Comparison of ENCODE assay signal across 12 mouse cellular contexts in the genomic region with DNA sequence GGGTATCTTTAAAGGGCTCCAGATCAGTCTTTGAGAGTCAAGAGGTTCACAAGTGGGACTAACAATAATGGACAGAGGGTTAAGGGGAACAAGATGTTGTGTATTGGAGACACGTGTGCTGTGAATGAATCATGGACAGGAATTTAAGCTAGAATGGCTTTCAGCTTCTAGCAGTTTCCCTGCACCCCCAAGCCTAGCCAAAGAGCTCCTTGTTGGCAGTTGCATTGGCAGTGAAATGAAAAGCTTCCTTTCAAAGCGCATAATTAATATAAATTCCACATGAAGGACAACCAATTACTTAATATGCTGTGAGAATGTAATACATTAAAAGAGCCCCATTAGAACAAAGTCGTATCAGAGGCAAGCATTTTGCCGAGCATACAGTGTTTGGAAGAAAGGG.
"Had no signal": no experiment of that assay in that cellular context is flagged by ENCODE, and none has a peak within 500 bp of the region (broad histone marks: within the 10 kb centered on the region; RNA-seq: fewer than 3 reads in every experiment).

No protein-coding gene starts in this region.

- H3K36me3 ChIP-seq: kidney, embryonic 15.5 days; liver, embryonic 13.5 days; midbrain, embryonic 12.5 days had no signal

- H3K27me3 ChIP-seq: kidney, embryonic 15.5 days; liver, embryonic 13.5 days; megakaryocyte, embryonic 14.5 days had no signal

- DNase-seq: kidney, postnatal 10 days; kidney, postnatal 36 days; layer of hippocampus, postnatal 36 days; liver, embryonic 13.5 days; lung, adult 2 months; thymus, adult 18-20 months; thymus, postnatal 36 days had no signal

- H3K9me3 ChIP-seq: kidney, embryonic 15.5 days; liver, embryonic 13.5 days; midbrain, embryonic 12.5 days had no signal

- H3K4me3 ChIP-seq: kidney, embryonic 15.5 days; left cerebral cortex, adult 2 months; liver, embryonic 13.5 days; megakaryocyte, embryonic 14.5 days; midbrain, embryonic 12.5 days had no signal

- H3K27ac ChIP-seq: kidney, embryonic 15.5 days; left cerebral cortex, adult 2 months; liver, embryonic 13.5 days; midbrain, embryonic 12.5 days had no signal

- H3K9ac ChIP-seq: kidney, embryonic 15.5 days; liver, embryonic 13.5 days; midbrain, embryonic 12.5 days had no signal

- H3K4me2 ChIP-seq: kidney, embryonic 15.5 days; liver, embryonic 13.5 days; midbrain, embryonic 12.5 days had no signal

- H3K4me1 ChIP-seq: liver, embryonic 13.5 days; megakaryocyte, embryonic 14.5 days had no signal

- ATAC-seq: midbrain, embryonic 16.5 days had no signal
